In the genomic region with DNA sequence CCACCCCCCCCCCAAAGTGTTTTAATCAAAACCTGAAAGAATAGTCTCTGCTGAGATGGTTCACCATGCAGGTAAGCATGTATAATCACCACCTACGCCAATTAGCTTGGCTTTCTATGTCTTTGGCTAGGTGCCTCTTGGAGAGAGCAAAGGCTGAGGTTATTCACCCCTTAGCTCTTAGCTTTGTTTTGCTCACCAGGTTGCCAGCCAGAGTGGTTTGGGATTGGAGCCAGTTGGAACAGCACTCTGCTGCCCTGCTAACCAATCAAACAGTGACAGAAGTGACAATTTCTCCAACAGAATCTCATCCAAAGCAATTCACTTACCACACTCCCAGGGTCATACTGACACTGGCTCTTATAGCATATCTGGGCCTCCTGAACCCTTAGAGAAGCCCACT, we compare ENCODE assay signal across 14 mouse cellular contexts.
A peak's percentile ranks its signal among the peaks of the same experiment; 100 is the strongest.
DNase-seq lines count a peak whose midpoint lies in the region; ATAC-seq lines count a peak whose summit lies in the region.
"Had no signal": no experiment of that assay in that cellular context is flagged by ENCODE, and none has a peak within 500 bp of the region (broad histone marks: within the 10 kb centered on the region; RNA-seq: fewer than 3 reads in every experiment).

No protein-coding gene starts in this region.

- intact Hi-C loops in heart, postnatal 14 days (cut with DNase I) = no loop called here

- no peaks in the 10 kb centered on the region for H3K27me3 ChIP-seq in forebrain, embryonic 15.5 days
- H3K27me3 ChIP-seq: liver, embryonic 15.5 days had no signal

- no peak overlapping the region for H3K4me3 ChIP-seq in forebrain, embryonic 15.5 days
- H3K4me3 ChIP-seq: layer of hippocampus, adult 2 months; liver, embryonic 15.5 days; midbrain, embryonic 10.5 days had no signal

- H3K9me3 ChIP-seq in forebrain, embryonic 15.5 days = no peaks in the 10 kb centered on the region
- H3K9me3 ChIP-seq: liver, embryonic 15.5 days; midbrain, embryonic 10.5 days had no signal

- no peak overlapping the region for H3K9ac ChIP-seq in forebrain, embryonic 15.5 days (replicated peaks)
- H3K9ac ChIP-seq: liver, embryonic 15.5 days had no signal

- no peak overlapping the region for H3K27ac ChIP-seq in forebrain, embryonic 15.5 days (replicated peaks)
- H3K27ac ChIP-seq: layer of hippocampus, adult 2 months; liver, embryonic 15.5 days; midbrain, embryonic 10.5 days had no signal

- no peak for ATAC-seq in forebrain, embryonic 15.5 days (replicated peaks)

- no peaks in the 10 kb centered on the region for H3K4me1 ChIP-seq in forebrain, embryonic 15.5 days
- H3K4me1 ChIP-seq: midbrain, embryonic 10.5 days had no signal

- H3K4me2 ChIP-seq in forebrain, embryonic 15.5 days (replicated peaks) = no peak overlapping the region
- H3K4me2 ChIP-seq: liver, embryonic 15.5 days had no signal

- no peaks in the 10 kb centered on the region for H3K36me3 ChIP-seq in forebrain, embryonic 15.5 days
- H3K36me3 ChIP-seq: liver, embryonic 15.5 days; midbrain, embryonic 10.5 days had no signal

- WGBS in forebrain, embryonic 15.5 days = 83% methylated on average over 1 of the region's 1 CpGs

- peak; percentile 16 for DNase-seq in adrenal gland, postnatal 14 days
- no peak for DNase-seq in adrenal gland, postnatal 36 days
- DNase-seq in kidney, adult 18-20 months = peak; percentile 47
- DNase-seq in kidney, postnatal 4 days = no peak
- peak; percentile 16 for DNase-seq in 3134 (ENCODE audit: extremely low read depth, insufficient read length, low spot score)
- DNase-seq in heart, postnatal 14 days = peak; percentile 9 to 43
- no peak for DNase-seq in embryo, embryonic 10 days (ENCODE audit: low spot score)
- DNase-seq: B cell, adult 2 months; cerebellum, adult 11-12 months; gastrocnemius, postnatal 10 days had no signal

Comparison
In these comparisons a context has a peak if more than half of its experiments do, and no peak if none do; other contexts are left out.
1. DNase-seq: peak in adrenal gland, postnatal 14 days (single experiment), kidney, adult 18-20 months (single experiment), 3134 (single experiment) and heart, postnatal 14 days (2 of 2); none in adrenal gland, postnatal 36 days (0 of 2), kidney, postnatal 4 days (0 of 2) and embryo, embryonic 10 days (single experiment).